Mouse (Mus musculus): ENCODE measurements around the gene Dnmt3a. TPM values are rescaled to one million over a fixed set of nuclear protein-coding genes. Genes with fewer than 3 reads are reported as not detected.

Gene Dnmt3a
- total and polyA plus RNA-seq, 2 experiments from 2014 or later = 31.7 to 76.0 TPM

GRCm38 (mm10) chr12:3881474-3881873 lies 75.7 kb downstream of the Dnmt3a start:
- peaks cover 4% of the 10 kb centered on the region; the same call in 1 of the 2 replicates for H3K4me1 ChIP-seq (ENCODE audit: control insufficient read depth, insufficient read depth)
- WGBS = 87% methylated on average over 3 of the region's 3 CpGs
- no peak overlapping the region for H3K4me2 ChIP-seq (ENCODE audit: low read depth, low read length)
- H3K9ac ChIP-seq (replicated peaks; ENCODE audit: low read depth, low read length) = no peak overlapping the region
- H3K36me3 ChIP-seq (replicated peaks; ENCODE audit: control insufficient read depth, insufficient read depth, low read length) = peaks cover 51% of the 10 kb centered on the region
- ATAC-seq (ENCODE audit: insufficient read depth, low read depth) (no peak), DNase-seq (ENCODE audit: low spot score) (no peak)
- H3K4me3 ChIP-seq (ENCODE audit: low read depth, low read length) = no peak overlapping the region
- TF ChIP-seq CTCF (IDR thresholded peaks at IDR 0.05; ENCODE audit: low read depth) (no peak), EP300 (IDR thresholded peaks at IDR 0.05; ENCODE audit: low read depth) (no peak)
- no peak overlapping the region for H3K27ac ChIP-seq (ENCODE audit: low read depth)
- no peaks in the 10 kb centered on the region for H3K9me3 ChIP-seq (replicated peaks; ENCODE audit: control insufficient read depth, low read length)
- H3K27me3 ChIP-seq (ENCODE audit: control insufficient read depth, insufficient read depth, low read length) = no peaks in the 10 kb centered on the region

GRCm38 (mm10) chr12:3884892-3885493 lies 79.2 kb downstream of the Dnmt3a start:
- no peak overlapping the region for H3K27ac ChIP-seq (ENCODE audit: low read depth)
- no peak overlapping the region for H3K4me3 ChIP-seq (ENCODE audit: low read depth, low read length)
- ATAC-seq (ENCODE audit: insufficient read depth, low read depth) (no peak), DNase-seq (ENCODE audit: low spot score) (no peak)
- TF ChIP-seq CTCF (IDR thresholded peaks at IDR 0.05; ENCODE audit: low read depth) (no peak), EP300 (IDR thresholded peaks at IDR 0.05; ENCODE audit: low read depth) (no peak)
- peaks cover 32% of the 10 kb centered on the region for H3K36me3 ChIP-seq (replicated peaks; ENCODE audit: control insufficient read depth, insufficient read depth, low read length)
- 38% methylated on average over 9 of the region's 9 CpGs for whole genome bisulfite sequencing
- peaks cover 29% of the 10 kb centered on the region for H3K4me1 ChIP-seq (ENCODE audit: control insufficient read depth, insufficient read depth)
- H3K4me2 ChIP-seq (ENCODE audit: low read depth, low read length) = no peak overlapping the region
- no peaks in the 10 kb centered on the region for H3K9me3 ChIP-seq (replicated peaks; ENCODE audit: control insufficient read depth, low read length)
- H3K27me3 ChIP-seq (ENCODE audit: control insufficient read depth, insufficient read depth, low read length) = no peaks in the 10 kb centered on the region
- H3K9ac ChIP-seq (replicated peaks; ENCODE audit: low read depth, low read length) = no peak overlapping the region

GRCm38 (mm10) chr12:3886601-3887000 lies 80.8 kb downstream of the Dnmt3a start:
- Histone ChIP-seq H3K4me2 (ENCODE audit: low read depth, low read length) (no peak overlapping the region), H3K27me3 (ENCODE audit: control insufficient read depth, insufficient read depth, low read length) (no peaks in the 10 kb centered on the region), H3K4me1 (ENCODE audit: control insufficient read depth, insufficient read depth) (peaks cover 41% of the 10 kb centered on the region), H3K36me3 (replicated peaks; ENCODE audit: control insufficient read depth, insufficient read depth, low read length) (peaks cover 21% of the 10 kb centered on the region), H3K9ac (replicated peaks; ENCODE audit: low read depth, low read length) (no peak overlapping the region), H3K4me3 (ENCODE audit: low read depth, low read length) (no peak overlapping the region), H3K27ac (ENCODE audit: low read depth) (no peak overlapping the region), H3K9me3 (replicated peaks; ENCODE audit: control insufficient read depth, low read length) (no peaks in the 10 kb centered on the region)
- no peak for TF ChIP-seq EP300 (IDR thresholded peaks at IDR 0.05; ENCODE audit: low read depth)
- no peak for TF ChIP-seq CTCF (IDR thresholded peaks at IDR 0.05; ENCODE audit: low read depth)
- DNase-seq (ENCODE audit: low spot score) (no peak), ATAC-seq (ENCODE audit: insufficient read depth, low read depth) (no peak)
- WGBS = 64% methylated on average over 2 of the region's 2 CpGs

- Histone ChIP-seq H3K9me3 (replicated peaks; ENCODE audit: control insufficient read depth, low read length) (no peaks in the 10 kb centered on the region), H3K4me2 (ENCODE audit: low read depth, low read length) (peak overlapping the region; percentile 27), H3K4me1 (ENCODE audit: control insufficient read depth, insufficient read depth) (peaks cover 52% of the 10 kb centered on the region), H3K27ac (ENCODE audit: low read depth) (peak overlapping the region; percentile 61), H3K9ac (replicated peaks; ENCODE audit: low read depth, low read length) (no peak overlapping the region), H3K27me3 (ENCODE audit: control insufficient read depth, insufficient read depth, low read length) (no peaks in the 10 kb centered on the region), H3K36me3 (replicated peaks; ENCODE audit: control insufficient read depth, insufficient read depth, low read length) (peaks cover 12% of the 10 kb centered on the region), H3K4me3 (ENCODE audit: low read depth, low read length) (no peak overlapping the region)
- DNase-seq (ENCODE audit: low spot score) (peak; percentile 90), ATAC-seq (ENCODE audit: insufficient read depth, low read depth) (peak; percentile 69)
- TF ChIP-seq CTCF (IDR thresholded peaks at IDR 0.05; ENCODE audit: low read depth) = no peak
- no peak for TF ChIP-seq EP300 (IDR thresholded peaks at IDR 0.05; ENCODE audit: low read depth)
- WGBS = 9% methylated on average over 4 of the region's 4 CpGs
Measured at GRCm38 (mm10) chr12:3887515-3888325, 81.9 kb downstream of the Dnmt3a start.

- H3K4me1 ChIP-seq (ENCODE audit: control insufficient read depth, insufficient read depth) = peaks cover 53% of the 10 kb centered on the region
- H3K27ac ChIP-seq (ENCODE audit: low read depth) = no peak overlapping the region
- no peak overlapping the region for H3K9ac ChIP-seq (replicated peaks; ENCODE audit: low read depth, low read length)
- DNase-seq (ENCODE audit: low spot score) (no peak), ATAC-seq (ENCODE audit: insufficient read depth, low read depth) (no peak)
- H3K4me3 ChIP-seq (ENCODE audit: low read depth, low read length) = no peak overlapping the region
- no peaks in the 10 kb centered on the region for H3K27me3 ChIP-seq (ENCODE audit: control insufficient read depth, insufficient read depth, low read length)
- H3K9me3 ChIP-seq (replicated peaks; ENCODE audit: control insufficient read depth, low read length) = no peaks in the 10 kb centered on the region
- TF ChIP-seq CTCF (IDR thresholded peaks at IDR 0.05; ENCODE audit: low read depth) (no peak), EP300 (IDR thresholded peaks at IDR 0.05; ENCODE audit: low read depth) (no peak)
- peaks cover 8% of the 10 kb centered on the region for H3K36me3 ChIP-seq (replicated peaks; ENCODE audit: control insufficient read depth, insufficient read depth, low read length)
- no peak overlapping the region for H3K4me2 ChIP-seq (ENCODE audit: low read depth, low read length)
- 36% methylated on average over 7 of the region's 7 CpGs for WGBS
Measured at GRCm38 (mm10) chr12:3889875-3890635, 84.2 kb downstream of the Dnmt3a start.
